Mouse (Mus musculus) kidney, postnatal 25 days (tissue): ENCODE measurements around the gene Tmem43.

Experiments
- DNase-seq, 2 experiments: peaks; one replicate each; pipeline ENCODE4 v3.0.0; 2021; ENCODE audit warnings: mixed read lengths in 2 of 2

Tmem43 gene

GRCm38 (mm10) chr6:91489872-91490271 lies 16.4 kb downstream of the Tmem43 start:
- DNase-seq = no peak

GRCm38 (mm10) chr6:91491004-91491403 lies 17.5 kb downstream of the Tmem43 start:
- no peak for DNase-seq

DNA sequence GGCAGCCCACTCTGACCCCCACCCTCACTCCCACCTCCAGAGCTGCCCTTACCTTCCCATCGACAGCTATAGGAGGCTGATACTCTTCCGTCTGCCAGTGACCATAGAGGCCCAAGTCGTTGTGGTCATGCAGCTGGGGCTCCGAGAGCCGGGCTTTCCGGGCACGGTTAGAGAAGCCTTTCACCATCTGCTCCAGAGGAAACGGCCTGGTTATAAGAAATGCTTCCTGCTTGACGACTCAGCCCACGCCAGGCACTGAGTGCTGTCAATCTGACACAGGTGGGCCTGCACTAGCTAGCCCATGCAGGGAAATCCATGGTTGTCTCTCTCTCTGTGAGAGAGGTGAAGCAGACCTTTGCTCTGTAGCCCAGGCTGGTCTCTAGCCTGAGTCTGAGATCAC lies 19.6 kb downstream of the Tmem43 start:
- no peak for DNase-seq

DNA sequence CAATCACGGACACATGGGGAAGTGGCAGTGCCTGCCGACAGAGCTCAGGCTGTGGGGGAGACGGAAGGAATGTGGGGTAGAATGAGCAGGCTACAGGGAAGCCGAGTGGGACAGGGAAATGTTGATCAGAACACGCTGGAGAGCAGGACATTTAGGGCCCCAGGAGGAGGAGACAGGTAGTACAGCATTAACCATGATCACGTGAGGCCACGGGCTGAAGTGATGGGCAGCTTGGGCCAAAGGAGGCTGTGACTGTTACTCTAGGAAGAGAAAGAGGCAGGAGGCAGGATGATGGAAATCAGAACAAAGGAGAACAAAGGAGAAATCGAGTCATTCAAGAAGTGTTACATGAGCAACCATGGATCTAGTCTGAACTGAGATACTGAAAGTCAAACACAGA lies 21.0 kb downstream of the Tmem43 start:
- DNase-seq = peak in 1 of 2 experiments; percentile 32

DNA sequence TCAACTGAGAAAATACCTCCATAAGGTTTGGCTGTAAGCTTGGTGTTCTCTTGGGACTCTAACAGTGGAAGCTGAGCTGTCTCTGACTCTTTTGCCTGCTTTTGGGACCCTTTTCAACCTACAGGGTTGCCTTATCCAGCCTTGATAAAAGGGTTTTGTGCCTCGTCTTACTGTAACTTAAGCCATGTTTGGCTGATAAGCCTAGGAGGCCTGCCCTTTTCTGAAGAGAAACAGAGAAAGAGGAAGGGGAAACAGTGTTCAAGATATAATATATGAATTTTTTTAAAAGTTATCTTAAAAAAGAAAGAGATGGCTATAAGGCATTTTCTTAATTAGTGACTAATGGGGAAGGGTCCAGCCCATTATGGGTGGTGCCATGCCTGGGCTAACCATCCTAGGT lies 29.8 kb downstream of the Tmem43 start:
- DNase-seq = no peak

- DNase-seq = no peak
Measured at GRCm38 (mm10) chr6:91506036-91506435, 32.5 kb downstream of the Tmem43 start.

GRCm38 (mm10) chr6:91508041-91508440 lies 34.5 kb downstream of the Tmem43 start:
- no peak for DNase-seq

- DNase-seq = peak; percentile 76 to 77
Measured at GRCm38 (mm10) chr6:91509326-91509725, 35.8 kb downstream of the Tmem43 start.

- no peak for DNase-seq
Measured at GRCm38 (mm10) chr6:91510211-91510610, 36.7 kb downstream of the Tmem43 start.

GRCm38 (mm10) chr6:91514135-91514534 lies 40.6 kb downstream of the Tmem43 start:
- DNase-seq = no peak

DNA sequence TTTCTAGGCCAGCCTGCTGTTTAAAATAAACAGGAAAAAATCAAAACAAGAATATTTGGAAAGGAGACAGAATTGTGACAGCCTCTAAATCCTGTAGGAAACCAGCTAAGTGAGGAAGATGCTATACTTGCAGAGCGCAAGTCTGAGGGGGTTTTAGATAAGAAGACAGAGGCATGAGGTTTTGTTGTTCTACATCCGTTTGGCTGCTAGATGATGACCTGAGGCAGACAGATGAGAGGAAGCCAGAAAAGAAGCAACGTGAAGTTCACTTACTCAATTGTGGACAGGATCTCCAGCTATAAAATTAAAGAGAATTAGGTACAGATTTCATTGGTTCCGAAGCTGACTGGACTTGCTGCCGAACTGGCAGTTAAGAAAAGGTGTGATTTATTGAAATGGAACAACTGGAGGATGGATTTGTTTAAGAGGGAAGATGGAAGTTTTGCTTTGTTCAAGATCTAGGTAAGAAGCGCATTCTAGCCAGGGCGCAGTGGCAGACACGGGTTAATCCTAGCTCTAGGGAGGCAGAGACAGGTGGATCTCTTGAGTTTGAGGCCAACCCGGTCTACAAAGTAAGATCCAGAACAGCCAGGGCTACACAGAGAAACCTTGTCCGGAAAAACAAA lies 41.3 kb downstream of the Tmem43 start:
- DNase-seq = no peak

GRCm38 (mm10) chr6:91515545-91516449 lies 42.3 kb downstream of the Tmem43 start, which contains the start of the genes Xpc and Lsm3:
Gene Xpc (minus strand): TSS chr6:91515888.
Gene Lsm3 (plus strand): TSS chr6:91515928.
- peak; percentile 97 to 99 for DNase-seq

DNA sequence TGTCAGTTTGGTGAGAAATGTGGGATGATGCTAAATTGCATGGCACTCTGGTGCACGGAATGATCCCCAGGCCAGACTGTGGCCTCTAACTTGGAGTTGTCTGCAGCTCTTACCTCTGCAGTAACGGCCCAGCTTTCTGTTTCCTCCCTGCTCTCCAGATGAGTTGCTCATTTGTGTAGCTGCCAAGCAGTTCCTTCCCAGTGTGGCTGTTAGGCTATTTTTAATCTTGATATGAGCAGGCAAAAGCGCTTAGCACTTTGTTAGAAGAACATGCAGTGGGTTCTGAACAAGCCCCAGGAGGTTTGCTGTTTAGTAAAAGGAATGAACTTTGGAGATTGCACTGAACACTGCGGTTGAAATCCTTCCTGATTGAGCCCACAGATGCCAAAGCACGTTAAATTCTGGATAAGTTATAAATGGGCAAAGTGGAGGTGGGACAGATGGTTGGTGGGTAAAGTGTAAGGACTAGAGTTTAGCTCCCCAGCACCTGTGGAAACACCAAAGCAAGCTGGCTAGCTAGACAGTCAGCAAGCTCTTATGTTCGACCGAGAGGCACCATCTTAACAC lies 45.0 kb downstream of the Tmem43 start:
- no peak for DNase-seq

GRCm38 (mm10) chr6:91522816-91523215 lies 49.3 kb downstream of the Tmem43 start:
- DNase-seq = no peak

DNA sequence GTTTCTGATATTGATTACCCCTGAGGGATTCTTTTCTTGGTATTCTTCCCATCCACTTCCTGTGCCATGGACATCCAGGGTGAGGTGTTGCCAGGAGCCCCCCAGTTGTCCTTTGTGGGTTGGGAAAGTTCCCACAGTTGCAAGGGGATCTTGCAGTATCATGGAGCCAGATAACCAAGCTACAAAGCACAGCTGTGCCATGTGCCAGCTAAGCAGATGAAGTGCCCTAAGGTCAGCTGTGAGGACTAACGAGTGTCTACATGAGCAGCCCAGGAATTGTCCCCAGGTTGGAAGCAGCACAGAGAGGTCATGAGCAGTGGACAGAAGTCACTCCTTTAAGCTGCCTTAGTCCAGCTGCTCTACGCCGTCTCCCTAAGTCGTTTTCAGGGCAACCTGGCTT lies 52.0 kb downstream of the Tmem43 start:
- DNase-seq = no peak

DNA sequence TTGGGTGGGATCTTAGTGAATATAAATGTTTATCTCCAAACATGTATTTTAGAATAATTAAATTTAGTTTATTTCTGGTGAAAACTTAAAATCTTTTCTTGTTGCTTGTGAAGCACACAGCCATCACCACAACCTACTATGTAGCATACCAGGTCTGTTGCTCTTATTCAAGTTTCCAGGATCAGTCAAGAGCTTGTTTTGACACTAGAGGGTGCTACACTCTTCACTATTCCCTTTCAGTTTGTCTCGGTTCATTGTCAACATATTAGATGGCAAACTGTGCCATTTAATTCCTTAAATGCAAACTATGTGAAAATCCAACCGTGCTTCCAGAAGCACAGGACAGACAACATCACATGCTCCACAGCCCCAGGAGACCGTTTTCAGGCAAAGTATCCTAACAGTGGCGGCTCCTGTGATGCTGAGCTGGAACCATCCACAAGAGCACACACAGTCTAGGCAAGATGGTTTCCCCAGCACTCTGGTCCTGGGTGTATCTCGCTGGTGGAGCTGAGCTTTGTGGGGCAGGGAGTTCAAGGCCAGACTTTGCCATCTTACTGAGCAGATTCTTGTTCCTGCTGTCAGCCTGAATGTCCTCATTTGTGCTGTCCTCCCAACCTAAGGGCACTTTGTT lies 53.8 kb downstream of the Tmem43 start:
- DNase-seq = no peak

DNA sequence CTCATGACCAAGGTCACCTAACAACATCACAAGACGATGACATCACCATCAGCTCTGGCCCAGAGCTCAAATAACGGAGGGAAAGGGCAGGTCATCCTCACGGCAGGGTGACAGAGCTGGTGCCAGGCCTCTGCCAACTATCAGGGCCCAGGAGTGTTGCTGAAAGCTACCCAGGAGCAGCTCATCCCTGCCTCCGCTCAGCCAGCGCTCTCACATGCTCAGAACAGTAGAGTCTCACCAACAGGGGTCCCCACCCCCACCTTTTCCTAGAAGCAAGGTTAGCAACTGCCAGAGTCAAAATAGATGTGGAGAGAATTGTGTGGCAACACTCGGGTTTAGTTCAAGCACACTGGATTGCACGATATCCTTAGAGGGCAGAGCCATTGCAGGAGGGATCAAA lies 54.8 kb downstream of the Tmem43 start:
- peak in 1 of 2 experiments; percentile 71 for DNase-seq

GRCm38 (mm10) chr6:91530673-91531072 lies 57.2 kb downstream of the Tmem43 start:
- DNase-seq = no peak

DNA sequence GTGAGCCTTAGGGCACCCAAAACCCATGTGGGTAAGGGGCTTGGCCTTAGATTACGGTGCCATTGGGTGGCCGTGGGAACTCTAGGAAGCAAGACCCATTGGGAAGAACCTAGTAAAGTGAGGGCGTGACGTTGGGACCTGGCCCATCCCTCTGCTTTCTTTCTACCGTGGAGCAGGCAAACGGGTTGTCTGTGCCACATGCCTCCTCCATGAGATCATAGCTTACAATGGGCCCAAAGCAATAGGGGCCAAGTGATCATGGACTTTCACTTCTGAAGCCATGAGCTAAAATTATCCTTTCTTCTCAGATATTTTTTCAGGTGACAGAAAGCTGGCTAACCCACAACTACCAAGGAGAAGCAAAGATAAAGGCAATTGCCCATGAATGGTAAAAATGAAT lies 57.8 kb downstream of the Tmem43 start:
- no peak for DNase-seq

GRCm38 (mm10) chr6:91532661-91533060 lies 59.2 kb downstream of the Tmem43 start:
- no peak for DNase-seq

DNA sequence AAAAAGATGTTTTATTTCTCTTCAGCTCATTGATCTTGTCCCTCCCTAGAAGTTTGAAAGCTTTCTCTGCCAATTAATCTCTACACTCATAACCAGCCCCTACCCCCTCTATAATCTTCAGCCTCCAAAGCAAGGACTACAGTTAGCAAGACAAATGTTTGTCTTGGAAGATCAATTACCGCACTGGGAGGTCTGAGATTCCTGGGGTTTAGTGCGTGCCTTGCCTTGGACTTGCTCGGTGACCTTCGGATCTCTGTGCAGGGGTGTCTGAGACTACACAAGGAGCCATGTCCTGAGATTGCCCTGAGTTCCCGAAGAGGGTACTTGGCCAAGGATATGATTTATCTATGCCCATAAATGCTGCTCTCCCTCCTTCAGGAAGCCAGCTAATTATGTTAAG lies 59.9 kb downstream of the Tmem43 start:
- peak; percentile 70 to 88 for DNase-seq

- peak in 1 of 2 experiments; percentile 49 for DNase-seq
Measured at GRCm38 (mm10) chr6:91533771-91534170, 60.3 kb downstream of the Tmem43 start.

DNA sequence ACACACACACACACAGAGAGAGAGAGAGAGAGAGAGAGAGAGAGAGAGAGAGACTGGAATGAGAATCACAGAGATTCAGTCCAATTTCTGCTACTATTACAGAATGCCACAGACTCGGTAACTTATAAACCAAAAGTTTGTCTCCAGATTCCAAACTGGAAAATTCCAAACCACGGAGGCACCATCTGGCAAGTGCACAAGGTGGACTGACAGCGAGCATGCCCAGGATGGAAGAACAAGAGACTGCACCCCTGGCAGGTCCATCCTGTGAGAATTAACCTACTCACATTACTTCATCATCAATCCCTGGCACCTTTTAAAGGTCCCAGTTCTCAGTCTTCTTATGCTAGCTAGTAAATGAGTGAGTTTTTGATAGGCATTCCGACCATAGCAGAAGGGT lies 60.8 kb downstream of the Tmem43 start:
- DNase-seq = peak; percentile 55 to 82
